Mouse (Mus musculus) kidney, adult 18-20 months (tissue): Measurements from ENCODE around the gene Zfp831.

Experiments
- DNase-seq: peaks from one replicate; pipeline ENCODE4 v3.0.0; 2021

The Zfp831 gene

DNA sequence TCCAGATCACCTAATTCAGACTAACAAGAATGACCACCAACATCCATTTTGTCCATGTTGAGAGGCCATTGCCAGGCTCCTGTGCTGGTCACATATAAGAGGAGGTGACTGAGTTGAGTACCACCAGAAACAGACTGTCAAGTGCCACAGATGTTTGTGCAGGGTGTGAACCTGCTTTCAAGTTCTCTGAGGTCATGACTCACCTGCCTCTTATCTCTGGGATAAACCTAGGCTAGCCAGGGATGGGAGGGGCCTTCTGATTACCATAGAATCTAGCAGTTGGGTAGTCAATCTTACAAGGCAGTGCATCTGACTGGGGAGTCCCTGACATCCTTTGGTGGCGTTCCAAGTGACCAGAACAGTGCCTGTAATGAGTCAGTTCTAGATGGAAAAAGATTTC, 103.8 kb downstream of the Zfp831 start:
- DNase-seq = no peak

DNA sequence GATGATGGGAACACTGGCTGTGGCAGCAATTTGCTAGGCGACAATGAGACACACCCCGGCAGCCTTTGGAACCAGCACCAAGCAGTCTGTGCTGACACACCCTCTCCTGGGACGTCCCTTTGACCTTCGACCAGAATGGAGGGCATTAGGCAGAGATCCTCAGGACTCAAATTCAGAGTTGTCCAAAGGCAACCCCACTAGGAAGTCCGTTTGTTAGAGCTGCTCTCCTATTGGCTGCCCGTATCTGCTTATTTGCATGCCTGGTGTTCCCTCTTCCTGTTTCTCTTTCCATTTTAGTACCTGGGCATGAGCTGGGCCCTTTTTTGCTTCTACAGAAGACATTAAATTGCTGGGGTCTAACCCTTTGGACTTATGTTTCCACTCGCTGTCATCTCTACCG, 105.0 kb downstream of the Zfp831 start:
- DNase-seq = no peak

DNA sequence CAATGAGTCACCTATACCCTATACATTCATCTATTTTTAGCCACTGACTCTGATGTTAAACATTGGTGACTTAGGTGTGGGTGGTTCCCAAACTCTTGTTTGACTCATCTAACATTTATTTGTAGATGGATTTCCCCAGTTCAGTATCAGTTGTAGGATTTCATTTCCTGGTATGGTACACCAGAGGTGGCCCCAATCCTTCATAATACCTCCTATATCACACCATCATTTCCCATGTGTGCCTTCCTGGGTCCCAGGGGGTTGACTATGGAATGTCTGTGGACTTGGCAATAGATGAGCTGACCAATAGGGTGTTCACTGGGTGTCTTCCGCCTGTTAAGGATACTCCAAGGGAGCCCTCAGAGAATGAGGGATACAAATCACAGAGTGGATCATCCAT, 109.9 kb downstream of the Zfp831 start:
- no peak for DNase-seq

DNA sequence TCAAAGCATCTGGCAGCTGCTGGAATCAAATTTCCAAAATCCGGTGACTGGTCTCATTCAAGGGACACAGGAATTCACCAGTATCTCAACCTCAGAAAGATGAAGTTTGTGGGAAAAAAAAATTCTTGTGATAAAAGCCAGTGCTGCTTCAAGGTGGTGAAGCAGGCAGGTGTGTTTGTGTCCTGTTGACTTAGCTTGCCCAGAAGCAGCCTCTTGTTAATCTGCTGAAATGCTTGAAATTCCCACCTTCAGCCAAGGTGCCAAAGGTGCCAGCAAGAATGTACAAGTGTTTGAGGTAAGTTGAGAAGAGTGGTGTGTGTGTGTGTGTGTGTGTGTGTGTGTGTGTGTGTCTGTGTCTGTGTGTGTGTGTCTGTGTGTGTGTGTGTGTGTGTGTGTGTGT, 110.9 kb downstream of the Zfp831 start:
- DNase-seq = no peak

DNA sequence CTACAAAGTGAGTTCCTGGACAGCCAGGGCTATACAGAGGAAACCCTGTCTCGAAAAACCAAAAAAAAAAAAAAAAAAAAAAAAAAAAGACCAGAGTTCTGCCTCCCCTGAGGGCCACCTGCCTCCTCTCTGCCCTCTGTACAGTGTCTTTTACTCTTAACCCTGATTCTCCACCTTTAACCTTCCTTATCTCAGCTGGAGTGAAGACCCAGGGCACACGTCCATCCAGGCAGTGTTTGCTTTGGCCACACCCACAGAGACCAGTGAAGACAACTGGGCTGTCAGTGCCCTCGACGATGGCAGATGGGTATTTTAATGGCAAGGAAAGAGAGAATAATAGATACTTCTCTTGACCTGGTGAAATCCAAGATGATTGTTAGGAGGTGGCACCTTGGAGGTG, 115.9 kb downstream of the Zfp831 start:
- no peak for DNase-seq
